Mouse (Mus musculus) liver, embryonic 14.5 days (tissue): ENCODE data around the gene Rtl8b.

ENCODE experiments used
- CTCF ChIP-seq: IDR thresholded peaks from 2 replicates; pipeline ENCODE4 v1.5.1; 2016; ENCODE audit warnings: antibody characterized with exemption, low read depth, control low read depth
- EP300 ChIP-seq: IDR thresholded peaks from 2 replicates; pipeline ENCODE4 v1.6.1; 2016; ENCODE audit warnings: antibody characterized with exemption, low read depth

DNA sequence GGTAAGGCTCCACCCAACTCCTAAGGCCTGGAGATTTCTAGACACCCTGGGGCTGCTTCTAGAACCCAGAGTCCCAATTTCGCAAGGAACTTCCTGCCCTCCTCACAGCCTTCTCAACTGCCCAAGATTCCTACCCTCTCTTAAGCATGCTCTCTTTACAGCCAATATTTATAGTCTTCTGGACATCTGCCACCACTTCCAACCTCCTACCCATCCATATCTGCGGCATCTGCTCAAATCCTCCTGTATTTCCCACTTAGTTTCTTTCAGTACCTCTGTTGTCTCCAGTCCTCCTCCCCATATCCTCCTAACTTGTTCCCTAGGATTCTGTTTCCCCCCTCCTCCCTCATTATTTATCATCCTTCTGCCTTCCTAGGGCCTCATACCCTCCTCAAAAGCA, 29.0 kb upstream of the Rtl8b start:
- TF ChIP-seq CTCF = no peak
- no peak for TF ChIP-seq EP300
